Mouse (Mus musculus): Measurements from ENCODE around the gene Chrm3. TPM values are rescaled to one million over a fixed set of nuclear protein-coding genes. Genes with fewer than 3 reads are reported as not detected.

Gene Chrm3
- total RNA-seq, 2 experiments from 2014 or later, result 0.69 to 1.2 TPM

DNA sequence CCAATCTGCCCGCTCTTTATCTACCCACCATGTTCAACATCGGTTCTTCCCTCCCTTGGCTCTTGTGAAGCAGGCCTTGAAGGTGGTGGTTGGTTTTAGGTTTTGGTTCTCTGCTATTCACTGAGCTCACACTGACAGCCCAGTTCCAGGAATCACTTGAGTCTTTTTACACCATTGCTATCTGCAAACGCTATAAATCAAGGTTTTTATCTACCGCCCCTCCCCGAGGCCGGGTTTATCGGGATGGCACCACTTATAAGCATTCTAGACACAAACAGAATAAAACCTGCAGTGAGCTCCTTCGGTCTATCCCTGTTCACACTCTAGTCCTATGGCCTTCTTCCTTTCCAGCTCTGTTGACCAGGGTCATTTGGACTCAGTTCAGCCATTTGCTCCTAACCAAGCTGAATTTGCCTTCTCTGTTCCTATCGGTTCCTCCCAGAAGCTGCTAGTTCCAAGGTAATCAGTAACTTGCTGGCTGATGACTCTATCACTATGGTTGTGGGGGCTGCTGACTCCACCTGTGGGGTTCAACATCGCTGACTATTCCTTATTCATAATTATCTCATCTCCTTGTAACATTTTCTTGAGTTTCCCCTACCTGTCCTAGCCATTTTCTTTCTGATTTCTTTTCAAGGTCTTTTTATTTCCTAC, 291.6 kb downstream of the Chrm3 start:
- no peak for DNase-seq

DNA sequence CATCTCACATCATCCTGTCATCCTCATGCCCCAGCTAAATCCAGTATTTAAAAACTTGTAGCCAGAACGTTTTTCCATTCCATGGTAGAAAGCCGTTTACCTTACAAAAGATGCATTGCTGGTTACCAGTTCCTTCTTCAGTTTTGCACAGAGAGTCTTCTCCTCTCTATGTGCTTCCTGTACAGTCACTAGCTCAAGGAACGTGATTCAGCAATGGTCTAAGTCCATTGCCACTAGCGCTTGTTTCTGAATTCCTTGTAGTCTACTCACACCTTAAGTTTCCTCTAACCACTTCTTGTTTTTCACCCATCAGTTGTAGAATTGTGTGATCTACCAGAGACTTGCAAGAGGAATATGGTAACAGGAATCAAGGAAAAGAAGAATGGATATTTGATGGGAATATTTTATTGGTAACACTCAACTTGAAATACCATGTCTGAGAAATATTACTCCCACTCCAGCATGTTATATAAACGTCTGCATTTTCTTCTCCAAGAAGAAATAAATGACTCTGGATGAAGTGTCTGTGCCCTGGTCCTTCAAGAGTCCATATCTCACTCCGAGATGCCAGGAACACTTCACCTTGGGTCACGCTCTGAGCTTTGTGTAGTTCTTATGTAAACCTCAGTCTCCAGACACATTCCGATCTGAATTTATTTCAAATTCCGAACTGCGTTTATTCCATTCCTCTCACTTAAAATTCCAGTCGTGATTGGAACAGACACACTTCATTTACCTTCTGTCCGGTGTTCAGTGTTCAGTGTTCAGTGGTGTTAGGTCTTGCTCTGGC, 293.6 kb downstream of the Chrm3 start:
- DNase-seq, result no peak

DNA sequence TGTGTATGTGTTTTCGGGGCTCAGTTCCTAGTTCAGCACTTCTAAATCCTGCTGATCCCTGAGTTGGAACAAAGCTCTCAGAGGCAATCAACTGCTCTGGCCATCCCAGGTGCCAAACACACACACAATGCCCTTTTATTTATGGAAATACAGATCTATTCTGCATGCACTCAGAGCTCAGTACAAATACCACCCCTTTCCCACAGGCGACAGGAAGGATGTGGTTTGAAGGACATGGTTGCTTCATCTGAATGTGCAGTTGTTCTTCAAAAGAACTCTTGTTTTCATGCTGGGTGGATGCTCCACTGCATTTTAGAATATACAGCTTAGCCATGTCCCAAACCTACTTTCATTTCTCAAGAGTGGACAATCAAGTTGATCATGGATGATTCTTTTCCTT, 294.9 kb downstream of the Chrm3 start:
- peak in 1 of 2 experiments; percentile 16 for DNase-seq

DNA sequence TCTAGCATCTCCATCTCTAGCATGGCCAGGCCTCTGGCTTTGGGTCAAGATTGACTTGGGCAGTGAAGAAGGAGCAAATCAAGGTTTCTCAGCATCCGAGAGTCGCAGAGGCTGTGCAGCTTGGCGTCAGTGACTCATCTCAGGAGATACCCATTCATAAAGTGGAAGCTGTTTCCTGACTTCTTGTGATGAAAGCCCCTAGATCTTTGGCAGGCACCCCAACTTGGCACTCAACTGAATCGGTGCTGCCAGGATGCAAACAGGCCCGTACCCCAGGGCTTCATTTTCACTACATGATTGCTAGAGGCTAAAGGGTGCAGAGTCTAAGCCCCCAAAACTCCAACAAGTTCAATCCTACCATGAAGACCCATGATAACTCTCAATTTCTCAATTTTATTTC, 298.0 kb downstream of the Chrm3 start:
- no peak for DNase-seq

DNA sequence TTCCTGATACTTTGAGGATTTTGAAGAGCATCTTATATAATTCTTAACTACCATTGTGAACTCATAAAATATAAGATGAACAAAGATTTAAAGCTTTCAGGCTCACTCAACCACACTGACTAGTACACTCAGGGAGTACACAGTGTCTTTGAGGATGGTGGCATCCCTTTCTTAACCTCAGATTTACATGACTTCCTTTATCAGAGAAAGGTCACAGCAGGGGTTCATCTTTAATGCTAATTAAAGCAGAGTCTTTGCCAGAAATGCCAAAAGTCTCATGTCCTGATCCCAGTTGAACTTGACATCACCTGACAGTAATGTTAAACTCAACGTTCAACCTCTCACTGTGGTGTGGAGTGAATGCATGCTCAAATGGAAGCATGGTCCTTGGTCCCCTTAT, 301.7 kb downstream of the Chrm3 start:
- no peak for DNase-seq

DNA sequence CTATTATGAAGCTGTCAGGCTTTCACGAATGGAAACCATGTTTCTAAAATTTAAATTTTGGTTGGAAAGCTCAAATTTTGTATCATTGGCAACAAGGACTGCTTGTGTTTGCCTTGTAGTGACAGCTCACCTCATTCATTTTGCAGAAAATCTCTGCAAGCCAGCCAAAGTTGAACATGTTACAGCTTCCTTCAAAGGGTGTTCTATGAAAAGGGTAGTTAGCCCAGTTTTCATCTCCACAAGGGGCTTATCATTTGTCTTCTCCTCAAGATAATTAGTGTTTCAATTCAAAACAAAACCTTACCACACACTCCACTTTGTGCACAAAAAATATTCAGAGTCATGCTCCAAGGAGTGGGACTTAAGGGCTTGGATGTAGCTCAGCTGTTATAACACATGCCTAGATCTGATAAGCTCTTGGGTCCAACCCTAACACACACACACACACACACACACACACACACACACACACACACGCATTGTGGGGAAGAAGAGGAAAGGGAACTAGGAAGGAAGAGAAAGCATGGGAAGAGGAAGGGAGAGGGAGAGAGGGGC, 302.9 kb downstream of the Chrm3 start:
- DNase-seq, result no peak

DNA sequence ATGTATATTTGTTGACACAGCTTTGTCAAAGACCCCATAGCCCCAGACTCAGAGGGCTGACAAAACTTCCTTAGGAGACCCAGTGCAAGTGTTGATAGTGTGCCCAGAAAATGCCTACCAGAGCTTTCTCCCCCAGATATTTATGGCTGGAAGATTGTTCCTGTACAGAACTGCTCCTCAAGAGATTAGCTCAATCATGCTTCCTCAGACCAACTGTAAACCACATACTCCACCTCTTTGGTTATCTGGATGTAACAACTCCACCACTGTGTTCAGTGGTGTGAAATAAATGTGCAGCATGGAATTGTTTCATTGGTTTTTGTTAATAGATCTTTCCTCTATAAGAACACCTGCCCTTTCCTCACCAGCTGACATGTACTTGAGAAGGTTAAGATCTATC, 306.6 kb downstream of the Chrm3 start:
- DNase-seq, result no peak

DNA sequence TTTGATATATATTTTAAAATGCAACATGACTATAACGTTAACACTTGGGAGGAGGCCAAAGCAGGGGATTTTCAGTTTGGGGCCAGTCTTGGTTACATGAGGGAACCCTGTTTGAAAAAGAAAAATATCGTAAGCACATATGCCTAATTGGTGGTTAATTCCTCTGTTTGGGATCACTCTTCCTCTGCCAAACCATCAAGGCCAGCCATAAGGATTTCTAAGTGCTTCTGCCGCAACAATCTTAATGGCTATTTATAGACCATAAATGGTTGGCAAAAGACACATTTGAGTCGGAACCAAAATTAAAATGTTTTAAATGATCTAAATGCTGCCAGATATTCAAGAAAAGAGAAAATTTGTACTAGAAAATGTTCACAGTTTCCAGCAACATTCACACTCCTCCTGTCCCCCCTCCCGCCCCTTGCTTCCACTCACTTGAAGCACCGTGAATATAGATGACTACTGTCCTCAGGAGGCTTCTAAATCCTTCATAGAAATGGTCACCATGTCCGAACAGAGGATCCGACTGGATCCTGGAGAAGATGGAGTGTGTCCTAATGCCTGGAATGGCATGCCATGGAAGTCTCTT, 307.3 kb downstream of the Chrm3 start:
- DNase-seq, result no peak

DNA sequence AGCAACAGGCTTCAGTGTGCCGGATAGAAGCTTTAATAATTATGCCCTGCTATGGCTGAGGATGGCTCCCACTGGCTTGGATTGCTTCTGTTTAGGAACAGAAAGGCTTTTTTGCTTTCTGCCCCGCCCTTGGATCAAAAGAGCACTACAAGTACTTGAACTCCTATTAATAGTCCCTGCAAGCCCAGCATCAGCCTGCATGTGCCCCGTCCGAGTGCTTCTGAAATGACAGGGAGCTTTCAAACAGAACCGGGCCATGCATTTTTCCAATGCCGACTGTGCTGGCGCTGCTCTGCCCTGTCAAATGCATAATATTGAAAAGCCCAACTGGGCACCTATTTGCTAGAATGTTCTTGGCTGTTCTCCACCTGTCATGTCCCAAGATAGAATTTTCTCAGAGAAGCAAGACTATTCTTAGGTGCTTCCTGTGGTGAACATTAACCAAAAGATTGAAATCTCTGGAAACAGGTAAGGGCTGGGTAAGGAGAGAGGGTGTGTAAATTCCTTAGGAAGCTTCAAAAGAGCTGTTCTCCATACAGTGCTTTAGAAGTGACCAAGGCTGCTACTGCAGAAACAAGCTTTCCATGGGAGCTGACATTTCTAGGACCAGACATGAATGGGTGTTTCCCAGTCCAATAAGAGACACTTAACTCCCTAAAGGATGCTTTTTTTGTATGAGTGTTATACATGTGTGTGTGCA, 314.8 kb downstream of the Chrm3 start:
- DNase-seq, result peak; percentile 34 to 64

DNA sequence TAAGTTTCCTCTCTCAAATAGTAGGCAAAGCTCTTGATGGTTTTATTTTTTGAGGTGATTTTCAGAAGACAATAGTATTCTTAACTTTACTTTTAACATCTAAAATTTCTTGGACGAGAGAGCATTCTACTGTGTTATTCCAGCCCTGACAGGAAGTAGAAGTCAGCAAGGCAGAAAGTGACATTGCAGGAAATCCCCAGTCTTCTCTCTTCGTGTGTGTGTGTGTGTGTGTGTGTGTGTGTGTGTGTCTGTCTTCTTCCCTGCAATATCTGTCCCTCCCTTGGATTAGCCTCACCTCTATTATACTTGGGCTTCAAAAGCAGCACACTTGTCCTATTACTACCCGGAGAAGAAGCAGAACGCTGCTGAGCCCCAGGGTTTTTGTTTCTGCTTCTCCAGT, 316.6 kb downstream of the Chrm3 start:
- DNase-seq, result peak in 1 of 2 experiments; percentile 5

DNA sequence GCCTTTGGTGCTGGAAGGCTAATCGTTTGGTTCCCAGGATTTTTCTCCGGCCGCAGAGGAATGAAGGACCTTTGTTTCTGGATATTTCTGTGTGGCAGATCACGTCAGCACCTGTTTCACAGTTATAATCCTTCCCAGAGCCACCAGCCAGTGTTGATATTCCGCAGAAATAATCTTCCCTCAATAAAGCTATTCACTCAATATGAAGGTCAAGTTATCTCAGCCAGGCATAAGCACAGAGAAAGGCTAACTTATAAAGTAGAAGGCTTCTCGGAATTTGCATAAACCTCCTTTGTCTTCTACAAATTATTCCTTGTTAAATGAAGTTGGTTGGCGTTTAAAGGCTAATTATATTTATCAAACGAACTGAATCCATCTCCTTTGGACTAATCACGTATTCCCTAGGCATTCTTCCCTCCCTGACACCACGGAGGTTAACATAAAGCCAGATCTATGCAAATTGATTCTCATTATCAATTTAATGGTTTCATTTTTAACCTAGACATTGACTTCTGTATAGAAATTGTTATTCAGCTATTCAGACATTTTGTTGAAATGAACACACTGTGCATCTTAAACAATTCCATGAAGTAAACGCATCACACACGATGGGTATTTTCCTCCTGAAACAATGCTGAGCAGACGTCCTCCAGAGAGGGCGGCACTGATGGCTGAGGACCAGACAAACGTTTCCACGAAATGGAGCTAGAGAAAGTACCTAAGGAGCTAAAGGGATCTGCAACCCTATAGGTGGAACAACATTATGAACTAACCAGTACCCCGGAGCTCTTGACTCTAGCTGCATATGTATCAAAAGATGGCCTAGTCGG, 326.9 kb downstream of the Chrm3 start:
- no peak for DNase-seq

DNA sequence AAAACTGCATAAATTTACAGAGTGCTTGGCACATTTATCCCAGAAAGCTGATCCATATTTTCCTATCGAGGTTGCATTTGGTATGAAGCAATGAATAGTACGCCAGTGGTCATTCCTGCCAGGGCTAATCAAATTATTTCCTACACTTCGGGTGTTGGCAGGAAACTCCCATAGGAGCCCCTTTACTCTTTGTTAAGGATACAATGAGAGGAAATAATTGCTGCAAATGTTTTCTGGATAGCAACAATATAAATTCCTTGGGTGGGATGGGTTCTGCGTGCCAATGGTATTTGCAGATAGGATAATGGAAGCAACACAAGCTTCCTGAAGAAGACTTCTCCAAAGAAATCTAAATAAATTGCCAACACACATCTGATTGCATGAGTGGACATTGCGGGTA, 329.1 kb downstream of the Chrm3 start:
- no peak for DNase-seq

DNA sequence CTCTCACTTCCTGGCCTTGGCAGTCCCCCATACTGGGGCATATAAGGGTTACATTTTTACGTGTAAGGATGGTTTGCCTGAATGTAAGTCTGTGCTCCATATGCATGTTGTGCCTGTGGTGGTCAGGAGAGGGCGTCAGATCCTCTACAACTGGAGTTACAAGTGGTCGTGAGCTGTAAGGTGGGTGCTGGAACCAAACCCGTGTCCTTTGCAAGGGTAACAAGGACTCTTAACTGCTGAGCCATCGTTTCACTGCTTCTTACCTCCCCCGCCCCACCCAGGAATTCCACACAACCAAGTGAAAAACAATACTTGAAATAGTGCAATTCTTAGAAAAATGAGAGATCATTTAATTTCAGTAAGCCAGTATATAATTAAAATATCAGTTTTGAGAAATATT, 330.7 kb downstream of the Chrm3 start:
- no peak for DNase-seq

DNA sequence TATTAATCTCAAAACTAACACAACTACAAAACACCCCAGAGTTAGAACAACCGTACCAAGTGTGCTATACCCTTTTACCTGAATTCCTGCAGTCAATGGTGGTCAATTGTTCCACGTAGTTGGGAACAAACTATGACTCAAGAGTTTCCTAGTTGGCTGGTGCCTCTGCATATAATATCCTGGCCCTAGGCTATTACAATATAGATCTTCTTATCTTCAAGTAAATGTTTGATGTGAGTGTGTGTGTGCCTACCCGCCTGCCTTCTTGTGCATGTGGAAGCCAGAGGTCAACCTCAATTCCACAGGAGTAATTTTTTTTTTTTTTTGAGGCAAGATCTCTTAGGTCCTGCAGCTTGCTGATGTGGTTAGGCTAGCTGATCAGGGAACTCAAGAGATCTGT, 335.5 kb downstream of the Chrm3 start:
- DNase-seq, result no peak

DNA sequence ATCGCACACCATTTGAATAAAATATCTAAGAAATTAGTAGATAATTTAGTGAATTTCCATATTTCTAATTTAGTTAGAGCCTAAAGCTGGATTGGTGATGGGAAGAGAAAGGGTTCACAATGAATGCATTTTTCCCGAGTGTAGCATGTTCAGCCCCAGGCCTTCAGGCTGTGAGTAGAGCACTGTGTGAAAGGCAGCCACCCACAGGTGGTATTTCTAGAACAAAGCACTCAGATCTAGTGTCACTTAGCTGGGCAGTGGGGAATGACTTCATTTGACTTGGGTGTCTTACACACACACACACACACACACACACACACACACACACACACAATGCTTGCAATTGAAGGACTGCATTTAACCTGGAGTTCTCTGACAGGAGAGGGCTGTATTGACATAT, 337.5 kb downstream of the Chrm3 start:
- no peak for DNase-seq

DNA sequence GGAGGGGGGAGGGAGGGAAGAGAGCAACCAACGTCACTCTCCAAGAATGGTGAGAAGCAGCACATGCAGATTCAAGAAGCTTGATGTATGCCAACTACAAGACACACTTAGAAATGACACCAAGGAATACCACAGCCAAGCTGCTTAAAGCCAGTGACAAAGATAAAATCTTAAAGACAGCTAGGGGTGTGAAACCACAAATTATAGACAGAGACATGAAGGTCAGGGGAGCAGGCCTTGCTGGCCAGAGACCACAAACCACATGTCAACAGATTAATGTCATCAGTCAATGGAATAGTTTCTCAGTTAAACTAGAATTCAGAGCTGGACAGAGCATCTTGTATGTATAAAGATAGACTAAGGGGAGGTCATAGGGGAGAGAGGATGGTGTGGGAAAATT, 341.4 kb downstream of the Chrm3 start:
- no peak for DNase-seq

DNA sequence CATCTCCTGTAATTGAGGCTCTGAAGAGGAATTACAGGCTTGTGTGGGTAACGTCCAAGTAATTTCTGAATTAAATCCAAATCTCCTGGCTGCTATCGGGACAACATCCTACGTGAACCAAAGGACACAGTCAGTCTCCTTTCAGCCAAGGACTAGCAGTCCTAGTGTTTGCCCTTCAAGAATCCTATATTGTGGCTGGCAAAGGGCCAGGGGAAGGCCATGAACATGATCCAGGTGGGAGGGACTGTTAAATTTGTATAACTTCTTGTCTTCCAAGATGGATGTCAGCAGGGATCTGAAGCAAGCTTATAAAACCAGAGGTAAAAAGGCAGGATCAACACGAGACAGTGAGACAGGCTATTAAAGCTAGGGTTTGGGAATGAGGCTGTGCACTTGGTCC, 357.7 kb downstream of the Chrm3 start:
- peak; percentile 18 to 22 for DNase-seq

DNA sequence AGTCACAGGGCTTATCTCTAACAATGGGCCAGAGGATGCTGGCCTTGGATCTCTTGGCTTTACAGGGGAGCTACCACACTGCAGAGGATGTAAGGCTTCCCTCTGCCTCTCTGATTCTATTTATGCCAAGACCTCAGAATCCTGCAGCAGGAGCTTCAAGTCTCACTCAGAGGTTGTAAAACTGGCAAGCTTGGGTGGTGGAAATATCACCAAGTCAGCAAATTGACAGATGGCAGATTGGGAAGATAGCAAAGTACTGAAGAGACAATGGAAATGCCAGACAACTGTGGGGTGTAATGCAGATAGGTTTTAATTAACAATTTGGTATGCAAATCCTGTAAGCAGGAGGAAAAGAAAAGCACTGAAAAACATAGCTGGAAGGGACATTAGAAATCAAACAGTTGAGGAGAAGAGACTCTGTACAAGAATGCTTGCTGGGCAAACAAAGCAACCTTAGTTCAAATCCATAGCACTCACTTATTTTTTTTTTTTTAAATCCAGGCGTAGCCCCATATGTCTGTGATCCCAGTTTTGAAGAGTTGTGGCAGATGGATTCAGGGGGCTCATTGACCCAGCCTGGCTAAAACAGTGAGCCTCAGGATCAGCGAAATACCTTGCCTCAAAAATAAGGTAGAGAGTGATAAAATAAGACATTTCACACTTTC, 362.9 kb downstream of the Chrm3 start:
- no peak for DNase-seq

DNA sequence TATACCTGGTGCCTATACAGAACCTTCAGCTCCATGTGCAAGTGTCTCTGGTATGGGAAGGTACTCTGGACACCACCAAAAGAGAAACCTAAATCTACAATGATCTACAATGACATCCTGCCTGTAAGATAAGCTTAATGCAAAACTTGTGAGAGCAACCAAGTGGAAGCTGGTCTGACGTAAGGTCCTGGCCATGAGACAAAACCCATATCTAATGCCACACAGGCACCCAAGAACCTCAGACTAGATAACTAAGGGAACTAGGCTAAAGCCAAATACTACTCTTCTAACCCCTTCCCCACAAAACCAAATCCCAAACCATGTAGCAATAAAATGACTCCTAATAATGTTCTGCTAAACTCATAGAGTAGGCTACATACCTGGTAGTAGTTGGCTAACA, 364.8 kb downstream of the Chrm3 start:
- no peak for DNase-seq

DNA sequence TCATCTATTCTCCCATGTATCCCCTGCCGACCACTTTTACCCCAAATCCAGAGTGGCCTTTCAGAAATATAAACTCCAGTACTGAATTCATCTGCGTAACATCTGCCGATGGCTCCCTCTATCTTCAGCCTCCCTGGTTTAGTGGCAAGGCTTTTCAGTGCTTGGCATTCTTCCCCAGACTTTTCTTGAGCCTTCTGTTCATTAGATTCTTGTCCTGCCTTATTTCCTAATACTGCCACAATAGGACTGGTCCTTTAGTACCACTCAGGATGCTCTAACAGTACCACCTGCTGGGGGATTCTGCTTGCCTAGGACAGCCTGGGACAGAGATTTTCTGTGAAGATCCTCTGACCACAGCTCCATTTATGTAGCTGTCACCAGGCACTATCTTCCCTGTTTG, 367.1 kb downstream of the Chrm3 start:
- no peak for DNase-seq

DNA sequence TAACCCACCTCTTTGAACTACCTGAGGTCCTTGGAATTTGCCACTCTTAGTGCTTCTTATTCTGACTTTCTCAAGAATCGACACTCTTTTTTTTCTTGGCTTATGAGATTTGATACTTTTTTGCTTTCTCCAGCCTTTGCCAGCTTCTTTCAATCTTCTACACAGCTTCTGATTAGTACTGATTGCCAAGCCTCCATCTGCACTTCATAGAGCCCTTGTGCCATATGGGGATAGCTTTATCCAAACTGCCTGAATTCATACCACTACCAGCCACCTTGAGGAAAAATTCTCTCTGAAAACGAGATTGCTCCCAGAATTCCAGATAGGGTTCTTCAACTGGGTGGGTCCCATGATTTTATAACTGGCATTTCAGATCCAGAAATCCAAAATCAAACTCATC, 368.0 kb downstream of the Chrm3 start:
- no peak for DNase-seq
